Mouse (Mus musculus) left cerebral cortex, adult 11 months (tissue): Measurements from ENCODE around the gene Sepsecs.
"Not testable (repeated sequence)": the region's sequence is repeated elsewhere in the genome, so short reads cannot be mapped to it uniquely, and the experiment has no call there.

Source experiments
- DNase-seq: peaks from one replicate; pipeline ENCODE4 v3.0.0; 2022; ENCODE audit warnings: low spot score

The Sepsecs gene

GRCm38 (mm10) chr5:52669426-52670191, at the start of gene Sepsecs:
TSS of gene Sepsecs (minus strand) at chr5:52669708.
- peak; percentile 86 for DNase-seq

GRCm38 (mm10) chr5:52716742-52717448, 47.4 kb upstream of the Sepsecs start:
- DNase-seq = no peak

DNA sequence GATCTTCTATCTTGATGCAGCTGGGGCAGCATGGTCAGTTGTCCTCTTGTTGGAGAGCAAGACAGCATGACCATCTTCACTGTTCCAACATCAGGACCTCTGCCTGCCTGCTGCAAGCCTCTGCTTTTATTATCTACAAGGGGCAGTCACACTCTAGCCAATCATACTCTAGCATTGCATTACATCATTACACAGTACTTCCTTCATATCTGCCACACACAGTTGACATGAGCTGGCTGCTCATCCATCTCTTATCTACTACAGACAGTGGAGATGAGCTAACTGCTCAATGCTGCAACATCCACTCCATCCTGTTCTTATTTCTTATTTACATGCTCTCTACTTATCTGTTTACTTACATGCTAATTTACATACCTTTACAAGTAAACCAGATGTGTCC, 43.2 kb upstream of the Sepsecs start:
- no peak for DNase-seq

GRCm38 (mm10) chr5:52704562-52704961, 35.1 kb upstream of the Sepsecs start:
- no peak for DNase-seq

GRCm38 (mm10) chr5:52697882-52698440, 28.5 kb upstream of the Sepsecs start:
- DNase-seq = not testable (repeated sequence)

- no peak for DNase-seq
These were observed 27.8 kb upstream of the Sepsecs start for GRCm38 (mm10) chr5:52697291-52697690.

DNA sequence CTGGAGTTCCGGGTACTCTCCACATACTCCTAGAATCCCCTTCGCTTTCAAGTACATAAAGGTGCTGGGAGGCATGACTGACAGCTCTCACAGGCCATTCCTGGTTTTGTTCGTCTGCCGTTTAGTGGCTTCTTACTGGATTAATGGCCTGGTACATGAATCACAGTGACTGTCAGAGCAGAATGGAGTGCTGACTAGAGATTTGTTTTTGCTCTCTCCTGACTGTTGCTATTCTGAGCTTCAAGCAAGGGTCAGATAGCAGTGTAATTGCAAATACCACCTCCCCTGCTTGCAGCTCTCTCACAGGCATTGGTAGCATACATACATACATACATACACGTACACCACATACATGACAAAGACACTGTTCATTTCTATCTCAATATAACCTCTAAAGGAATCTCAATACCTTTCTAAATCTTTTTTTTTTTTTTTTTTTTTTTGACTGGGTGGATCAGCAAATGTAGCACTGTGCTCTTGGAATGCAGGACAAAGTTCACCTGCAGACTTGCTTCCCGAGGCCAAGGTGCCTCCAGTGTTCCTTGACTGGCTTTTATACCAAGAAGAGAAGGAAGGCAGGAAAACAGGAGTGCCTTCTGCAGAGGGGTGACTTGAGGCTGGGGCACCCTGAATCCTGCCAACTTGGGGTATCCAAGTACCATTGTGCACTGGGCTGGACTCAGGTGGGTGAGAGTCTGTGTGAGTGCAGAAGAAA, 18.4 kb upstream of the Sepsecs start:
- DNase-seq = no peak

DNA sequence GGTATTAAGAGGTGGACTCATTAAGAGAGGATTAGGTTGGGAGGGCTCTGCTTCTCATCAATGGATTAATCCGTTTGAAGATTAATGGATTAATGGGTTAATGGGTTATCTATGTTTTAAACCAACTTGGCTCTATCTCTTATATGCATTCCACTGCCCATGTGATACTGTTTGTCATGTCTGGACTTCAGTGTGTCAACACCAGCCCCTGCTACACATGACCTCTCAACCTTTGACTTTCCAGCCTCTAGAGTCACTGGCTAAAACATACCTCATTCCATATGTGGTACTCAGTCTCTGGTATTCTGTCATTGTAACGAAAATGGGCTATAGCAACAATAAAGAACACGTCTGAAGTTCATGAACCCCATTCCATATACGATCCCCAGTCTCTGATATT, 11.6 kb upstream of the Sepsecs start:
- no peak for DNase-seq

- no peak for DNase-seq
These were observed 10.7 kb upstream of the Sepsecs start for GRCm38 (mm10) chr5:52680191-52680590.

DNA sequence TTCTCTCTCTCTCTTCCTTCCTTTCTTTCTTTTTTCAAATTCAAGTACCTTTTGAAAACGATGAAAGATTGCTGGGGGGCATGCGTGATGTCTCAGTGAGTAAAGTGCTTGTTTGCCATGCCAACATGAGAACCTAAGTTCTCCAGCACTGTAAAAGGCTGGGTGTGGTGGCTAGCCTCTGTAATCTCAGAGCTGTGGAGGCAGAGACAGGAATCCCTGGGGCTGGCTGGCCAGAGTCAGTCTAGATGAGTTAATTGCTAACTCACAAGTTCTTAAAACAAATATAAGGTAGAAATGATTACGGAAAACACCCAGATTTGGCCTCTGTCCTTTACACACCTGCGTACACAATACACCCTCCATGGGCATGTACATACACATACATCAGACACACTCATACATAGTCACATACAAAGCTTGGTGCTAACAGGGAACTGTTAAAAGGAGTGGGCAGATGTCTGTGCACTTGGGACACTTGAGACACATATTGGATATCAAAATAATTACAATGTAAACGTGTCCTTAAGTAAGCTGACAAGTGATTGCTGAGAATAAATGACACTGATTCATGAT, 9.1 kb upstream of the Sepsecs start:
- DNase-seq = no peak

DNA sequence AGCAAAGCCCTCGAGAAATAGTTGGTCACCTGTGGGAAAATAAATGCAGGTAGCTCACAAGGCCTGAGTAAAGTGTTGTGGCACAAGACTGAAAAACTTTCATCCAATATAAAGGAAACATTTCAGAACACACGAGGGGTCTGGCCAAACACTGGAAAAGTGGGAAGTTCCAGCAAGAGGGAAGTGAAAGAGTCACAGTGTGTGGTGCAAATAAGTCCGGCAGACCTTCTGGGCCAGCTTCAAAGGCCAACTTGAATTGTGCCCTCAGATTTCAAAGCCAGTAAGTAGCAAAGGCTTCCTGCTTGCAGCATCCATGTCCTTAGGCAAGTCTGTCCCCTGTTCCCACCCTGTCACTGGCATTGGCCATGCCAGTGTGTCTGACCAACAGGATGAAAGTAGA, 7.6 kb upstream of the Sepsecs start:
- no peak for DNase-seq

DNA sequence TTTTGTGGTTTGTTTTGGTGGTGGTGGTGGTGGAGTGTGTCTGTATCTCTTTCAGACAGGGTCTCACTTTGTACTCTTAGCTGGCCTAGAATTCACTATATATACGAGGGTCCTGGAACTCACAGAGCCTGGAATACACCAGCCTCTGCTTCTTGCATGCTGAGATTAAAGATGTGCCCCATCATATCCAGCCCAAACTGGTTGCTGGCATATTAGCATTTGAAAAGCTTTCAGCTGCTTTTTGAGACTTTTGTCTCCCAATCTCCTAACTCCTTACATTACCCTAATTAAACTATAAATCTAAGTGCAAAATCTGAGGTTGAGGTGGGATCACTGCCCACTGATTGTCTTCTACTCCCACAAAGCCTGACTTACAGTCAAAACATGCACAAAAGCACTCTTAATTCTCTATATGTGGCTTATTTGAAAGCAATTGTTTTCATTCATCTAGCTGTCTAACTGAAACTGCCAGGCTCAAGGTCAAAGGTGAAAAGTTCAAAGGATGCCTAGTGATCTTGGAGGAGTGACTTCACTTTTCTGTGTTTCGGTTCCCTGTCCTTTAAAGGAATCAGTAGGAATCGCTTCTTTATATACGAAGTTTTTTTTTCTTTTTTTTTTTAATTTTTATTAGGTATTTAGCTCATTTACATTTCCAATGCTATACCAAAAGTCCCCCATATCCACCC, 5.0 kb upstream of the Sepsecs start:
- DNase-seq = no peak

- no peak for DNase-seq
These were observed 3.8 kb upstream of the Sepsecs start for GRCm38 (mm10) chr5:52673341-52673740.

- DNase-seq = no peak
These were observed 1.2 kb upstream of the Sepsecs start for GRCm38 (mm10) chr5:52670745-52671144.

DNA sequence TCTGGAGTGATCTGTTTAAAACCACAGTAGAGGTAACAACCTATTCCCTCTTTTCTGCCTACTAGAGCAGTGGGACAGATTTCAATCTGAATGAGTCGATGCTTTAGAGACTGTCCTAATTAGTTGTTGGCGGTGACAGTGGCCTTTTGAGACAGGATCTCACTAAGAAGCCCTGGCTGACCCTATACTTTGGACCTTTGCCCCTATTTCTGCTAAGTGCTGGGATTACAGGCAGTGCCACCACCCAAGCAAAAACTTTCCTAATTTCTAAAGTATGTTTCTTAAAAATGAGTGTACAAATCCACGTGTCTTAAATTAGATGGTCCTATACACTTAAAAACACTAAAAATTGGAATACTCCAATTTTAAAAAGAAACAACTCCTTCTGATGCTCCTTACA, 2.7 kb downstream of the Sepsecs start:
- no peak for DNase-seq

GRCm38 (mm10) chr5:52657957-52658356, 11.6 kb downstream of the Sepsecs start:
- no peak for DNase-seq

GRCm38 (mm10) chr5:52657336-52657735, 12.2 kb downstream of the Sepsecs start:
- DNase-seq = no peak

DNA sequence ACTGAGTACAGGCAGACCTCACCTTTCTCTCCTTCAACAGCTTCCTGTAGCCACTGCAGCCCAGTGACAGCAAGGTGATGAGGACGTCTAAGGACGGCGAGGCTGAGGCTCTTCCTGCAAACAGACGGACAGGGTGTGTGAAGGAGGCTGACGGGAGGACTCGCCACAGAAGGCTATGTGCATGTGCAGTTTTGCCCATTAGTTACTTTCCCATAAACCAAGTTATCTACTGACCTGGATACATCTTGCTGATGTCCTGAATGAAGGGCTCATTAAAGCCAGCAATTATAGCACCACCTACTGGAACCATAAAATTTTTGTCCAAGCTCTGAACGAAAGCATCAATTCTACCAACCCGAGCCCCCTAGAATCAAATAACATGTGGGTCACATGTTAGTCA, 13.5 kb downstream of the Sepsecs start:
- no peak for DNase-seq

DNA sequence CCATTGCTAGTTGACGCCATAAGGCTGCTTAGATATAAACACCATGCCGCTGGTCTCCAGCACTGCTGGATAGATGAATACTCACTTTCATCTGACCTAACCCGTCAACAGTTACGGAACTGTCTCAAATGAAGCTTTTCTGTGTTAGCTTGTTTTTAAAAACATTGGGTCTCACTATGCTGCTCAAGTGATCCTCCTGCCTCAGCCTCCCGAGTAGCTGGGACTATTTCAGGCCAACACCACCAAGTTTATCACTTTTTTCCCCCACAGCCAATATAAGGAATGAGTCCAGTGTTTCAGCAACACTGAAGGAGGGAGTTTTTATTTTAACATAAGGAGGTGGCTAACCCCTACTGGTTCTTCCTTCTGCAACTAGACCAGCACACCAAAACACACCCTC, 14.5 kb downstream of the Sepsecs start:
- DNase-seq = no peak

- DNase-seq = no peak
These were observed 16.9 kb downstream of the Sepsecs start for GRCm38 (mm10) chr5:52652606-52653005.

DNA sequence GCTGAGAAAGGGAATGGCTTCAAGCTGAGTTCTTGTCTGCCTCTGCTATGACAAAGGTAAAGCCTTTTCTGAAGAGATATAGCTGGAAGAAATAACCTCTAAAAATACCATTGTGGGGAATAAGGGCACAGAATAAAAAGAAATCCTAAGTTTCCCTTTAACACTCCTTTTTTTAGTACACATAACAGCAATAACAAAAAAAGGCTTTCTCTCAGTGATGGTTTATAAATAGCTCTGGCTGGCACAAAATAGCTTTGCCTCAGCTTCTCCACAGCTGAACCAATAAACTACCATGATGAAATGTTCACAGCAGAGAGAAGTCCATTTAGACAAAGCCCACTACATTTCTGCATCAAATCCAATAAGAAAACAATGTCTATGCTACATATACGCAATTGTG, 17.4 kb downstream of the Sepsecs start:
- DNase-seq = no peak
